Mouse (Mus musculus) small intestine, adult 2 months (tissue): ENCODE data around the gene Baat. TPM values are rescaled to one million over a fixed set of nuclear protein-coding genes. Genes with fewer than 3 reads are reported as not detected.

ENCODE experiments used
- H3K27ac ChIP-seq: fragments of 200-500 bp; 2 replicates; pipeline ENCODE4 v1.5.1; 2012; ENCODE audit warnings: low read depth, low read length, control low read depth, inconsistent platforms; ENCODE audit not compliant: insufficient read depth
- H3K27me3 ChIP-seq: fragments of 200-500 bp; 2 replicates; pipeline ENCODE4 v1.6.1; 2012; ENCODE audit warnings: mild to moderate bottlenecking, moderate library complexity, low read length, inconsistent platforms; ENCODE audit not compliant: control insufficient read depth, insufficient read depth
- H3K36me3 ChIP-seq: fragments of 200-500 bp; 2 replicates; pipeline ENCODE4 v1.6.1; 2012; ENCODE audit warnings: mild to moderate bottlenecking, low read length, control low read depth, inconsistent platforms; ENCODE audit not compliant: control insufficient read depth, insufficient read depth
- H3K4me1 ChIP-seq: fragments of 200-500 bp; 2 replicates; pipeline ENCODE4 v1.6.1; 2012; ENCODE audit warnings: low read length, inconsistent platforms, mixed read lengths; ENCODE audit not compliant: control insufficient read depth, insufficient read depth, insufficient read length
- H3K4me3 ChIP-seq: fragments of 200-500 bp; 2 replicates; pipeline ENCODE4 v1.5.1; 2012; ENCODE audit warnings: low read depth, mild to moderate bottlenecking, control low read depth, inconsistent platforms, low read length, moderate library complexity
- CTCF ChIP-seq: fragments of 200-500 bp; IDR thresholded peaks from 2 replicates; pipeline ENCODE4 v1.5.1; 2012; ENCODE audit warnings: low read depth, mild to moderate bottlenecking, control low read depth, inconsistent platforms, low read length, moderate library complexity, mixed read lengths; ENCODE audit not compliant: insufficient replicate concordance, insufficient read length; ENCODE audit errors: extremely low read depth
- POLR2A ChIP-seq: fragments of 200-500 bp; IDR thresholded peaks from 2 replicates; pipeline ENCODE4 v1.6.1; 2012; ENCODE audit warnings: low read depth, mild to moderate bottlenecking, control low read depth, inconsistent platforms, low read length, moderate library complexity
- WGBS: fragments of 180-500 bp; shearing (Covaris S2); methylation state at CpG from one replicate; pipeline ENCODE4 v1.1.7; 2018; 5-methylcytosine and 5-hydroxymethylcytosine counted together
- polyA plus RNA-seq: library from polyadenylated mRNA; depleted of rRNA; stranded (reverse); fragments of >200 nt; gene quantifications from 2 replicates; pipeline ENCODE4 v1.2.3, GENCODE M21; 2012

Baat gene
- polyA plus RNA-seq, 1 experiment: 0.39 TPM

- no peaks in the 10 kb centered on the region for H3K4me1 ChIP-seq
- peaks cover 74% of the 10 kb centered on the region for H3K36me3 ChIP-seq
- 65% methylated on average over 6 of the region's 6 CpGs for WGBS
- no peak overlapping the region for H3K27ac ChIP-seq
- no peaks in the 10 kb centered on the region for H3K27me3 ChIP-seq
- no peak overlapping the region for H3K4me3 ChIP-seq
- TF ChIP-seq CTCF: no peak
- no peak for TF ChIP-seq POLR2A
These were observed 33.3 kb upstream of the Baat start for GRCm38 (mm10) chr4:49539665-49540064.

DNA sequence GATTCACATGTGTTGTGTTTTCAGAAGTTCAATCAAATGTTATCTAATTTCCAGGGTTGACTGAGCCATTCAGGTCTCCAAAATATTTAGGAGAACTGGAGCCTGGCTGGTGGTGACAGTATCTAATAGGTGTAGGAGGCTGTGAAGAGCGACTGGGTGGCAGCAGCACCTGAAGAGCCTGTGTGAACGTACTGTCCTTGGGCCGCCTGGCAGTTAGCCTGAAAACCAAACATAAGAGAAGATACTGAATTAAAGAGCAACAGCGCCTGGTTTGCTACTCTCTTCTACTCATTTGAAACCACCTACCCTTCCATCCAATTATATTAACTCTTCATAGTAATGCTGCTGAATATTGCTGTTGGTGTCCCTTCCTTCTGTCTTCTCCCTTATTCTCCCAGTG, 30.3 kb upstream of the Baat start:
- no peak overlapping the region for H3K27ac ChIP-seq
- H3K36me3 ChIP-seq: peaks cover 46% of the 10 kb centered on the region
- WGBS: 83% methylated on average over 4 of the region's 4 CpGs
- no peak overlapping the region for H3K4me3 ChIP-seq
- TF ChIP-seq POLR2A (no peak), CTCF (no peak)
- no peaks in the 10 kb centered on the region for H3K27me3 ChIP-seq
- no peaks in the 10 kb centered on the region for H3K4me1 ChIP-seq

DNA sequence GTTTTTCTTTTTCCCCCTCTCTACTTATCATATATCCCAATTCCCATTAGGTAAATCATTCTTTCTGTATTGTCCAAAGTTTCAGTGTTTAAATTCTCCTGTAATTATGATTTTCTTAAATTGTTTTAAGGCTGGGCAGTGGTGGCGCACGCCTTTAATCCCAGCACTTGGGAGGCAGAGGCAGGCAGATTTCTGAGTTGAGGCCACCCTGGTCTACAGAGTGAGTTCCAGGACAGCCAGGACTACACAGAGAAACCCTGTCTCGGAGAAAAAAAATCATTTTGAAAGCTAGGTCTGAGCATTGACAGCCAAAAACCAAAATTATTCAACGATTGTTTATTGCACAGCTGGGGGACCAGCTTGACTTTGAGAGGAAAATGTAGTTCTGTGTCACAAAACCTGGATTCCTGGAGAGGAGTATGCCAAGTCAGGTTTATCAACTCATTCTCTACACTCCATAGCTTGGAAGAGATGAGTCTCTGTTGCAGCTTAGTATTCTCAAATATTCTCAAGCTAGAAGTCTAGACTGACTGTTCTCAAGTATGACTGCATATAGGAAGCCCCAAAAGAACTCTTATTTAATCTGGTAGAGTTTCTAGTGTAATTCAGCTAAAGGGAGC, 29.4 kb upstream of the Baat start:
- Histone ChIP-seq H3K4me1 (no peaks in the 10 kb centered on the region), H3K4me3 (no peak overlapping the region), H3K27me3 (no peaks in the 10 kb centered on the region), H3K36me3 (peaks cover 40% of the 10 kb centered on the region), H3K27ac (no peak overlapping the region)
- TF ChIP-seq POLR2A (no peak), CTCF (no peak)
- WGBS: 94% methylated on average over 4 of the region's 4 CpGs

- H3K36me3 ChIP-seq: peaks cover 37% of the 10 kb centered on the region
- 89% methylated on average over 3 of the region's 3 CpGs for WGBS
- no peak for TF ChIP-seq CTCF
- TF ChIP-seq POLR2A: no peak
- H3K4me3 ChIP-seq: no peak overlapping the region
- H3K27me3 ChIP-seq: no peaks in the 10 kb centered on the region
- H3K4me1 ChIP-seq: no peaks in the 10 kb centered on the region
- H3K27ac ChIP-seq: no peak overlapping the region
These were observed 28.7 kb upstream of the Baat start for GRCm38 (mm10) chr4:49535036-49535435.

- WGBS: 82% methylated on average over 9 of the region's 9 CpGs
- Histone ChIP-seq H3K27me3 (no peaks in the 10 kb centered on the region), H3K27ac (no peak overlapping the region), H3K36me3 (no peaks in the 10 kb centered on the region), H3K4me1 (peaks cover 5% of the 10 kb centered on the region; the same call in 1 of the 2 replicates), H3K4me3 (no peak overlapping the region)
- no peak for TF ChIP-seq CTCF
- TF ChIP-seq POLR2A: no peak
These were observed 16.2 kb upstream of the Baat start for GRCm38 (mm10) chr4:49522576-49522975.

DNA sequence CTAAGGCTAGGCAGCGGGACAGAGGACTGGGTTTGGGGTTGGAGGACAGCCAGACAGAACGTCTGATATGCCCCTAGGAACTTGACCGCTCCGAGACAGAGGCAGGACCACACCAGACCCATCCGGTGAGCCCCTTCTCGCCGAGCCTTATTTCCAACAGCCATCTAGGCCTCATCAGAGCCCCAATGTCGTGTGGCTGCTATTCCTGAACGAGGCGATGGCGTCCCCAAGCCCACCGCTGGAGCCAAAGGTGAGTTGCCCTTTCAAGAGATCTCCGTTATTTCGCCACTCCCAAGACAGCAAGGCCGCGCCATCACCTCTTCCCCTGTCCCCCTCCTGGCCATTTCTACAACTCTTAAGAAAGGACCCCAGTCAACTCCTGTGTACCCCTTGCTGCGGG, 15.0 kb upstream of the Baat start:
- Histone ChIP-seq H3K36me3 (no peaks in the 10 kb centered on the region), H3K27ac (no peak overlapping the region), H3K4me3 (peak overlapping the region; percentile 74), H3K27me3 (no peaks in the 10 kb centered on the region), H3K4me1 (peaks cover 5% of the 10 kb centered on the region; the same call in 1 of the 2 replicates)
- TF ChIP-seq POLR2A (no peak), CTCF (no peak)
- 2% methylated on average over 17 of the region's 17 CpGs for WGBS

DNA sequence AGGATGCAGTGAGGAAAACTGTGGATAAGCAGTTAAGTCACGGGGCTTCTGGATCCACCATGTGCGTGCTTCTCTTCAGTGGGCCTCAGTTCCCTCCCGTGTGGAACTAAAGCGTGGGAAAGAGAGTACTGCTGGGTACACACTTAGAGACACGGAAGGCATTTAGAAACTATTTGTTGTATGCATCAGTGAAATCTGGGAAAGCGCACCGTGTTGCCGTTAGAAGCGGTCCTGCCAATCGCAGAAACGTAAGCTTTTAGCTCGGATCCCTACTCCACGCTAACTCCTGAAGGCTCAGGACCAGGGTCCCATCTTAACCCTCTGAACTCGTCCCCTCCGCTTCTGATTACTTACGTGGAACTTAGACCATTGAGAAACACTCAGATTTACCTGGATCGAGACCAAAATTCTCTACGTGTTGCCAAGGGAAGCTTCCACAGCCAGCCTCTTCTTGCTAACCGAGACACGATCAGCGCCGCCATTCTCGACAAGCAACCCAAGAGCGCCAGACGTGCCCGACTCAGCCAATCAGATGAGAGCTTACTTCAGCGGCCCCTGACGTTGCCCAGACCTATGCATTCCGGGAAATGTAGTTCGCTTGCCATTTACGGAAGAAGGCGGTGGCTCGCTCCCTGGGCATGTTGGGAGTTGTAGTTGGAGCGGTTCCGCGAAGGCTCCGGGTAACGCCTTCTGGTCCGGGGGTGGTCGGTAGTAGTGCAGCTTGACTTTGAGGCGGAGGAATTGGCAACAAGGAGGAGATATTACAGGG, 14.4 kb upstream of the Baat start, which contains the start of the genes Mrpl50 and Zfp189:
Mrpl50 (minus strand) TSS at position 522 of the 769 bp plus-strand sequence.
Zfp189 (plus strand) TSS at position 605 of the 769 bp plus-strand sequence.
- peak; percentile 67; the same call in 1 of the 2 replicates for TF ChIP-seq POLR2A
- no peak for TF ChIP-seq CTCF
- under 1% methylated on average over 41 of the region's 41 CpGs for WGBS
- Histone ChIP-seq H3K4me1 (peaks cover 5% of the 10 kb centered on the region; the same call in 1 of the 2 replicates), H3K4me3 (peak within 1 kb of the TSS; percentile 74), H3K27me3 (no peaks in the 10 kb centered on the region), H3K27ac (peak within 1 kb of the TSS; percentile 7; the same call in 1 of the 2 replicates), H3K36me3 (no peaks in the 10 kb centered on the region)
